Mouse (Mus musculus) CD4-positive helper T cell, adult 2 months (primary cell): ENCODE measurements at regions not wholly inside any gene's neighbourhood (a gene's known extent, or its start where the extent isn't known, plus 50 kb on each side); places are given as distances from the start of the nearest gene placed in this dataset.
"Not testable (repeated sequence)": the region's sequence is repeated elsewhere in the genome, so short reads cannot be mapped to it uniquely, and the experiment has no call there.

Experiments used
- DNase-seq: peaks from one replicate; pipeline ENCODE4 v3.0.0-alpha.2; 2012; ENCODE audit warnings: low read depth, missing footprints, low spot score

- not testable (repeated sequence) for DNase-seq
These were observed 128.9 kb downstream of the Kap start for GRCm38 (mm10) chr6:133724627-133725026.

GRCm38 (mm10) chr6:133706712-133707111 is 146.8 kb downstream of the Kap start:
- peak; percentile 6 for DNase-seq

- no peak for DNase-seq
These were observed 151.9 kb downstream of the Kap start for GRCm38 (mm10) chr6:133701625-133702024.
